Mouse (Mus musculus) layer of hippocampus, adult 11-12 months (tissue): Measurements from ENCODE around the gene Usp18.

Experiments used
- DNase-seq: peaks from one replicate; pipeline ENCODE4 v3.0.0; 2022; ENCODE audit warnings: low spot score

Gene Usp18

DNA sequence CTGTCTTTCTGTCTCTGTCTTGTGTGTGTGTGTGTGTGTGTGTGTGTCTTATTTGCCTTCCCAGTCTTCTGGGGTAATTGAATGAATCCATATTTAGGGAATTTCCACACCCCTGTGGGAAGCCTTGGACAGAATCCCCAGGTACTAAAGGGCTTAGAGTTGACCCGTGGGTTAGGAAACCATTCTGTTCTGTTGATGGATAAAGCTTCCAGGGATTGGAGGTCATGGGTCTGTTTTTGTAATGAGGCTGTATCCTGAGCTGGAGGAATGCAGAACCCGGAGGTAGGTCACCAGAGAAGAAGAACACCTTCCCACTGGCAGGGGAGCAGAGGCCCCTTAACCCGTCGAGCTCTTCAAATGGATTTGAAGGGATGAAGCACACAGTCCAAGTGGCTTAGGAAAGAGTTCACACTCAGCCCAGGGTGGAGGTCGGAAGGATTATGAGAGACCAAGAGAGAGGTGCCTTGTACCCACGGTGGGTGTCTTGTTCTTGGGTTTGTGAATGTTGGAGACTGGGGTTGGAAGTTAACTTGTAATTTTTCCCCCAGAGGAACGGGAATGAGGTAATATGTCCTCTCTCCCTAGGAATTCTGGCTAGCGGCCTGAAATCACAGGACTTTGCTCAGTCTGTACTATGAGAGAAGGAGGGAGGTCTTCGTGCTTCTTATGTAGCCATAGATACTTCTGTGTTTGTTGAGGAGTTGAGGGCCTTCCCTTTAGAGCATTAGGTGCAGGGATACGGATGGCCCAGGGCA, 57.9 kb downstream of the Usp18 start:
- no peak for DNase-seq

- DNase-seq, result no peak
Measured at GRCm38 (mm10) chr6:121304630-121305029, 58.9 kb downstream of the Usp18 start.

DNA sequence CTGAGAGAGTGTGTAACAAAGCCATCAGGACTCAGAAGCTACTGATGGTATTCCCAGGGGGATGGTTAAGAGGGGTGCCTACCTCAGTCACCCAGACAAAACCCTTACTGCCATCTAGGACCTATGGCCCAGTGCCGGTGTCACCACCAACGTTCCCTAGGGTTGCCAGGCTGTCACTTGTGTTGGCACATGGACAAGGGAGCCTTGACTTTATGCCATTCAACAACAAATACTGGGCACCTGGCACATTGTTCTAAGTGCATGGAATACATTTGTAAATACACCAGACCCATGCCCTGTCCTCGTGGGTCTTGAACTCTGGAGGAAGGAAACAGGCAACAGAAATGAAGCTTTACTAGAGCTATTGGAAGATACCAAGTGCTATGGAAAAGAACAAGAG, 59.9 kb downstream of the Usp18 start:
- DNase-seq, result no peak

DNA sequence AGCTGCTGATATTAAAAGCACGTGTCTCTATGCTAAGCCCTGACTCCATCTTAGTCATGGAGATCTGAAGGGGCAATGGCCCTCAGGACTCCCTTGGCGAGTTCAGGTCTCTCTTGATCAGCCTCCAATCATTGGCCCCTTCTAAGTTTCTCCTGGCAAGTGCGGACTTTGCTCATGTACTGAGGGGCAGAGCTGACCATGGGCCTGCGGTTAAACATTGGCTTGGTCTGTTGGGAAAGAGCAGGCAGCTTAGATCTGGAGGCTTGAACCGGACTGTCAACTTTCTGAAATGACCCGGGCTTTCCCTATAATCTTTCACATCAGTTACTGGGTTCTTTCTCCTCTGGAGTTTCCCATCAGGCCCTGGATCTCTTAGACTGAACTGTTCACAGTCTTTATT, 65.3 kb downstream of the Usp18 start:
- DNase-seq, result no peak

GRCm38 (mm10) chr6:121319099-121319498, 73.4 kb downstream of the Usp18 start:
- no peak for DNase-seq
